Mouse (Mus musculus) bone marrow macrophage, adult 2 months (primary cell): Measurements from ENCODE around the gene Lamtor4.

Experiments
- CTCF ChIP-seq: IDR thresholded peaks from 2 replicates; pipeline ENCODE4 v1.5.1; 2012; ENCODE audit warnings: low read depth, mild to moderate bottlenecking, low read length, moderate library complexity
- POLR2A ChIP-seq: IDR thresholded peaks from 2 replicates; pipeline ENCODE4 v1.6.1; 2012; ENCODE audit warnings: mild to moderate bottlenecking, low read depth, low read length, borderline replicate concordance

- TF ChIP-seq CTCF (no peak), POLR2A (no peak)
These were observed 11.8 kb downstream of the Lamtor4 start for GRCm38 (mm10) chr5:138267114-138267513.
